Mouse (Mus musculus): ENCODE data around the gene Bend5.

- no peak for TF ChIP-seq CTCF (IDR thresholded peaks at IDR 0.05; ENCODE audit: low read depth)
- no peak for TF ChIP-seq EP300 (IDR thresholded peaks at IDR 0.05; ENCODE audit: low read depth)
These were observed 36.7 kb upstream of the Bend5 start for GRCm38 (mm10) chr4:111378071-111378470.

Data from heart, postnatal 0 days (tissue).